Comparison of ENCODE assay signal across 14 mouse cellular contexts in the genomic region with DNA sequence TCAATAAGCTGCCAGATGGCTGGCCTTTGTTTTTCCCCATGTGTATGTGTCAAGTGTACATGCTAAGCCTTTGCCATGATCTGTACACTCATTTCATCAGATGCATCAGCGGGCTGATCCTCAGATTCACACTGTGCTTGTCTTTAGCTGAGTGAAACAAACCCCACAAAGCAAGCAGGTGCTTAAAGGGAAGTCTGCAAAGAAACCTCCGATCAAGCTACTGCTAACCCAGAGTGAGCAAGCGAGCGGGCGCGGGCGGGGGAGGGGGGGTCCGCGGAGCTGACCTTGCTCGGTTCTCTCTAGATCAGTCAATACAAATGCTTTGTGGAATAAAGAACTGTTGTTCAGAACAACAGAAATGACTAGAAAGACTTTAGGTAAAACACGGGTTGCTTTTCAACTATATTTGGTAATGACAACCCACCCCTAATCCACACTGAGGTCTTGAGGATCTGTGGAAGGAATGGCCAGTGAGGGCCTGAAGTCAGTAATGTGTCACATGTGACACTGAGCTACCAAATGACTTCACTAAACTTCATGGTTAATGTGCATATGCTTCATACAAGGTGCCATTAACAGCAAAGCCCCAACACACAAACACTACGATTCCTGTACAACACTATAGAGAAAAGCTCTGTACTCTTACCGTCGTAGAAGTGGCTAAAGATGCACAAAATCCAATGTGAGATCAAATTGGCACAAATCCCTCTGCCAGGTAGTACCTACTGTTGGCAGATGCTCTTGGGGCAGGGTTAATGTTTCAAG.
A peak's percentile ranks its signal among the peaks of the same experiment; 100 is the strongest.
DNase-seq lines count a peak whose midpoint lies in the region; ATAC-seq and TF ChIP-seq lines count a peak whose summit lies in the region.
"Had no signal": no experiment of that assay in that cellular context is flagged by ENCODE, and none has a peak within 500 bp of the region (broad histone marks: within the 10 kb centered on the region; RNA-seq: fewer than 3 reads in every experiment).

No protein-coding gene starts in this region.

- no peak for TF ChIP-seq EP300 in lung, postnatal 0 days (IDR thresholded peaks at IDR 0.05)

- peak; percentile 29 for DNase-seq in adrenal gland, postnatal 10 days
- DNase-seq in adrenal gland, postnatal 4 days (ENCODE audit: low spot score in 2 of 2) = no peak
- DNase-seq in left cerebral cortex, adult 2 months (ENCODE audit: extremely low spot score in 1 of 2, low spot score in 2 of 2) = no peak
- no peak for DNase-seq in left cerebral cortex, adult 11 months (ENCODE audit: low spot score)
- peak; percentile 64 for DNase-seq in thymus, postnatal 0 days (ENCODE audit: low spot score)
- no peak for DNase-seq in lung, postnatal 0 days (ENCODE audit: low spot score)
- no peak for DNase-seq in cerebellum, adult 9-10 months
- DNase-seq: heart, adult 18-20 months; left cerebral cortex, postnatal 4 days; lung, postnatal 36 days; right cerebral cortex, postnatal 14 days had no signal

- TF ChIP-seq CTCF in left cerebral cortex, adult 2 months (IDR thresholded peaks at IDR 0.05) = no peak
- TF ChIP-seq CTCF in lung, postnatal 0 days (IDR thresholded peaks at IDR 0.05) = no peak

- no peak overlapping the region for H3K4me2 ChIP-seq in lung, postnatal 0 days (replicated peaks; ENCODE audit: low read depth, low read length)
- H3K4me2 ChIP-seq: hindbrain, embryonic 12.5 days had no signal

- H3K36me3 ChIP-seq in lung, postnatal 0 days (ENCODE audit: insufficient read depth, low read length) = no peaks in the 10 kb centered on the region
- H3K36me3 ChIP-seq: hindbrain, embryonic 12.5 days had no signal

- peak overlapping the region; percentile 3; the same call in 1 of the 2 replicates for H3K27ac ChIP-seq in left cerebral cortex, adult 2 months
- no peak overlapping the region for H3K27ac ChIP-seq in lung, postnatal 0 days (ENCODE audit: low read length)
- H3K27ac ChIP-seq: hindbrain, embryonic 12.5 days had no signal

- H3K9ac ChIP-seq in lung, postnatal 0 days (replicated peaks; ENCODE audit: low read depth) = no peak overlapping the region
- H3K9ac ChIP-seq: hindbrain, embryonic 12.5 days had no signal

- peak; percentile 72 to 77 for ATAC-seq in hematopoietic stem cell, adult 5-6 weeks (replicated peaks in 1 of 2; ENCODE audit: insufficient read depth in 1 of 2, low FRiP score in 2 of 2, low TSS enrichment in 1 of 2, low read depth in 1 of 2, poor library complexity in 2 of 2, severe bottlenecking in 2 of 2)
- no peak for ATAC-seq in lung, postnatal 0 days

- H3K4me3 ChIP-seq in left cerebral cortex, adult 2 months = no peak overlapping the region
- H3K4me3 ChIP-seq in lung, postnatal 0 days (ENCODE audit: low read depth, low read length) = no peak overlapping the region
- H3K4me3 ChIP-seq: hindbrain, embryonic 12.5 days had no signal

- 78% methylated on average over 14 of the region's 14 CpGs for WGBS in lung, postnatal 0 days

- no peaks in the 10 kb centered on the region for H3K4me1 ChIP-seq in lung, postnatal 0 days (ENCODE audit: insufficient read depth, low read depth, low read length)

- H3K27me3 ChIP-seq in lung, postnatal 0 days (replicated peaks; ENCODE audit: insufficient read depth, low read length) = no peaks in the 10 kb centered on the region
- H3K27me3 ChIP-seq: hindbrain, embryonic 12.5 days; Patski had no signal

- intact Hi-C loops in left cerebral cortex, adult 2 months (cut with DNase I) = no loop called here

- H3K9me3 ChIP-seq in lung, postnatal 0 days (ENCODE audit: low read length) = no peaks in the 10 kb centered on the region
- H3K9me3 ChIP-seq: hindbrain, embryonic 12.5 days had no signal

Comparison
In these comparisons a context has a peak if more than half of its experiments do, and no peak if none do; other contexts are left out.
1. DNase-seq: peak in adrenal gland, postnatal 10 days (single experiment) and thymus, postnatal 0 days (single experiment); none in adrenal gland, postnatal 4 days (0 of 2), left cerebral cortex, adult 2 months (0 of 2), left cerebral cortex, adult 11 months (single experiment), lung, postnatal 0 days (single experiment) and cerebellum, adult 9-10 months (single experiment).